Mouse (Mus musculus) E14TG2a.4 (cell line): ENCODE measurements around the gene Flnb.

Experiments
- CTCF ChIP-seq: conservative IDR thresholded peaks from 2 replicates; pipeline ENCODE4 v1.5.1; 2014; ENCODE audit warnings: low read length
- POU5F1 ChIP-seq: IDR thresholded peaks from 2 replicates; pipeline ENCODE4 v1.6.1; 2014; ENCODE audit warnings: low read length, borderline replicate concordance

- no peak for TF ChIP-seq CTCF
- TF ChIP-seq POU5F1, result no peak
Observed at GRCm38 (mm10) chr14:7822693-7823092, 4.9 kb downstream of the Flnb start.
